Mouse (Mus musculus): ENCODE results near the gene Sprr1a. TPM values are rescaled to one million over a fixed set of nuclear protein-coding genes. Genes with fewer than 3 reads are reported as not detected.
"Not testable (repeated sequence)": the region's sequence is repeated elsewhere in the genome, so short reads cannot be mapped to it uniquely, and the experiment has no call there.

The Sprr1a gene
- polyA plus RNA-seq (2015; fragmentation: Nextera tagmentation; extraction: Ambion mirVana), result 0.24 TPM in 1 of 2 replicates, not detected in the other

DNA sequence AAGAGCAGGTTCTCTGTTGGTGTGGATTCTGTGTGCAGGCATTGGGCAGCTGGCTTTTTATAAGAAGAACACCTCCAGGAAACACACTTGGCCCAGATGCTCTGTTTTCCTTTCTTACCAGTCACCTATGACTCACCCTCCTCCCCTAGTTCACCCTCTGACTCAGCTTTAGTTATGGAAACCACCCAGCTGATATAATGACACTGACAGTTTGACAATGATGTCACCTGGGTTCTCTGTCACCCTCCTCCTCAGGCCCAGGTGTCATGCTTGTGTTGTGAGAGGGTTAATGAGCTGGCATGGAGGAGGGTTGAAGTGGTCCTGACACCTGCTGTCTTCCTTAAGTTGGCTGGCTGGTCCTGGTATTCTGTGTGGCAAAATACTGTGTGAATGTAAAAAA is at the start of gene Sprr1a:
Gene Sprr1a (minus strand): TSS at position 33 of the 400 bp plus-strand sequence.
- H3K4me3 ChIP-seq (ENCODE audit: low read depth, low read length), result no peak within 1 kb of the TSS
- H3K36me3 ChIP-seq (ENCODE audit: control insufficient read depth, insufficient read depth, low read length), result no peaks in the 10 kb centered on the region
- no peak for ATAC-seq
- no peaks in the 10 kb centered on the region for H3K4me1 ChIP-seq (ENCODE audit: control insufficient read depth, insufficient read depth, low read length)
- H3K27ac ChIP-seq (ENCODE audit: low read length), result no peak within 1 kb of the TSS
- H3K27me3 ChIP-seq (ENCODE audit: control insufficient read depth, insufficient read depth, low read depth, low read length), result no peaks in the 10 kb centered on the region
- no peaks in the 10 kb centered on the region for H3K9me3 ChIP-seq (replicated peaks; ENCODE audit: control insufficient read depth, low read length, poor library complexity, severe bottlenecking)
- no peak within 1 kb of the TSS for H3K9ac ChIP-seq (ENCODE audit: low read depth, low read length)
- H3K4me2 ChIP-seq (ENCODE audit: low read length), result no peak within 1 kb of the TSS

DNA sequence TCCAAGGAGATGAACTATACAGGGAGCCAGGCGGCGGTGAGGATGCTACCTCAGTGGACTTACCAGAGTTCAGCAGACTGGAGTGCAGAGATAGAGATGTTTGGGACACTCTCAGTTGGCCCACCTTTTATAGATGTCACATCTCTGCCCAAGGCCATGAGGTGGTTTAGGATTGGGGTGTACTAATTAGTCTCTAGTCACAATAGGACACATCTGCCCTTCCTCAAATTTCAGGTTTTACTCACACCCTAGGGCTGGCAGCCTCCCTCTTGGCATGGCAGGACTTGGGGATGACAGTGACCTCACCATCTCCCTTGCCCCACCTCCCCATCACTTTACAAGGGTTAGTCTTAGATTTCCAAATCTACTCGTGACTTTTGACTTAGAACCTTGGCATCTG is 48.7 kb upstream of the Sprr1a start, which contains the start of gene 2310046K23Rik:
Gene 2310046K23Rik (minus strand): TSS at position 101 of the 400 bp plus-strand sequence.
- Histone ChIP-seq H3K4me3 (ENCODE audit: low read depth, low read length) (no peak within 1 kb of the TSS), H3K9ac (ENCODE audit: low read depth, low read length) (no peak within 1 kb of the TSS), H3K4me1 (ENCODE audit: control insufficient read depth, insufficient read depth, low read length) (no peaks in the 10 kb centered on the region), H3K27me3 (ENCODE audit: control insufficient read depth, insufficient read depth, low read depth, low read length) (no peaks in the 10 kb centered on the region), H3K27ac (ENCODE audit: low read length) (no peak within 1 kb of the TSS), H3K4me2 (ENCODE audit: low read length) (no peak within 1 kb of the TSS), H3K9me3 (replicated peaks; ENCODE audit: control insufficient read depth, low read length, poor library complexity, severe bottlenecking) (no peaks in the 10 kb centered on the region), H3K36me3 (ENCODE audit: control insufficient read depth, insufficient read depth, low read length) (no peaks in the 10 kb centered on the region)
- WGBS, result 95% methylated on average over 3 of the region's 3 CpGs
- no peak for ATAC-seq

DNA sequence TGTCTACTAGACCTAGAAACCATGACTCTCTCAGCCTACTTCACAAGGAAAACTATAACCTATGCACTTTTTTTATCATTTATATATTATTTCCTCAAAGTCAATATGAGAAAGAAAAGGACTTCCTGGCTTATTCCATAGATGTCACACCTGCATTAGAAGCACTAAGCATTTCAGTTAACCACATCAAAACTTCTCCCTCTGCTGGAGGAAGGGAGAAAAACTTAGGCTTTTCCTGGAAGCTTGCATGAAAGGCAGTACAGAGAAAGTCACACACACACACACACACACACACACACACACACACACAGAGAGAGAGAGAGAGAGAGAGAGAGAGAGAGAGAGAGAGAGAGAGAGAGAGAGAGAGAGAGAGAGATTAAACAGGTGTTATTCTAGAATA is 26.6 kb upstream of the Sprr1a start:
- ATAC-seq, result no peak
- Histone ChIP-seq H3K4me3 (ENCODE audit: low read depth, low read length) (no peak overlapping the region), H3K4me2 (ENCODE audit: low read length) (no peak overlapping the region), H3K36me3 (ENCODE audit: control insufficient read depth, insufficient read depth, low read length) (no peaks in the 10 kb centered on the region), H3K27me3 (ENCODE audit: control insufficient read depth, insufficient read depth, low read depth, low read length) (no peaks in the 10 kb centered on the region), H3K9me3 (replicated peaks; ENCODE audit: control insufficient read depth, low read length, poor library complexity, severe bottlenecking) (no peaks in the 10 kb centered on the region), H3K4me1 (ENCODE audit: control insufficient read depth, insufficient read depth, low read length) (no peaks in the 10 kb centered on the region), H3K27ac (ENCODE audit: low read length) (no peak overlapping the region), H3K9ac (ENCODE audit: low read depth, low read length) (no peak overlapping the region)

DNA sequence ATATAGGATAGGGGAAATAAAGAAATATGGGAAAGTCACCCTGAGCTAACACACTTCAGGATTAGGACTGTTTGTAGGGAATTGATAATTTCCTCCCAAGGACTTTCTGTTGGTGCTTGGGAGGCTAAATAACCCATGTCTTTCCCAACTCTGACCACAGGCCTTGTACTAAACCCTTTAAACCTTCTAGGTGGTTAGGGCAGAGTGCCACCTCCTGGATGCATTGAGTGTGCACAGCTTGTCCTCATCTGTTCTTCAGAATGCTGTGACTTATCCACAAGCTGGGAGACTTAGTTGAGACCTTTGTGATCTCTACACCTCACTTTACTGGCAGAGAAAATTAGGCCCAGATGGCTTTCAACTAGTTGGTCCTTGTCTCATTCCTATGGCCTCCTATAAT is 25.1 kb upstream of the Sprr1a start:
- Histone ChIP-seq H3K9ac (ENCODE audit: low read depth, low read length) (no peak overlapping the region), H3K27ac (ENCODE audit: low read length) (no peak overlapping the region), H3K27me3 (ENCODE audit: control insufficient read depth, insufficient read depth, low read depth, low read length) (no peaks in the 10 kb centered on the region), H3K4me3 (ENCODE audit: low read depth, low read length) (no peak overlapping the region), H3K36me3 (ENCODE audit: control insufficient read depth, insufficient read depth, low read length) (no peaks in the 10 kb centered on the region), H3K9me3 (replicated peaks; ENCODE audit: control insufficient read depth, low read length, poor library complexity, severe bottlenecking) (no peaks in the 10 kb centered on the region), H3K4me2 (ENCODE audit: low read length) (no peak overlapping the region), H3K4me1 (ENCODE audit: control insufficient read depth, insufficient read depth, low read length) (no peaks in the 10 kb centered on the region)
- ATAC-seq, result no peak

DNA sequence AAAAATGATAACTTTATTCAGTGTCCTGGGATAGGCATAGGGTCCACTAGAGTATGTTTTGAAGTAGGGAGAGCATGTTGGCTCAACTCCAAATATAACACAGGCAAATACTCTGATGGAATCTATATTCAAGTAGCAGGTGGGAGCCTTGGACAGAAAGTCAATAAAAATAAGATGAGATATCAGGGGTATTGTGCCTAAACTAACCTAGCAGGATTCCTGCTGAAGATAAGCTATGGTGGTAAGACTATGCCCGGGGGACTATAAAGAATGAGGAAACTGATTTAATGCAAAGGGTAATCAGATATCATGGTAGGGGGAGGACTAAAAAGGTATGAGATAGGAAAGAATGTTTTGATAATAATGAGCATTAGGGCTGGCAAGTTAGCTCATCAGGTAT is 22.5 kb upstream of the Sprr1a start:
- Histone ChIP-seq H3K36me3 (ENCODE audit: control insufficient read depth, insufficient read depth, low read length) (no peaks in the 10 kb centered on the region), H3K4me3 (ENCODE audit: low read depth, low read length) (no peak overlapping the region), H3K4me2 (ENCODE audit: low read length) (no peak overlapping the region), H3K9me3 (replicated peaks; ENCODE audit: control insufficient read depth, low read length, poor library complexity, severe bottlenecking) (no peaks in the 10 kb centered on the region), H3K4me1 (ENCODE audit: control insufficient read depth, insufficient read depth, low read length) (no peaks in the 10 kb centered on the region), H3K27me3 (ENCODE audit: control insufficient read depth, insufficient read depth, low read depth, low read length) (no peaks in the 10 kb centered on the region), H3K9ac (ENCODE audit: low read depth, low read length) (no peak overlapping the region), H3K27ac (ENCODE audit: low read length) (no peak overlapping the region)
- ATAC-seq, result no peak
- WGBS, result 85% methylated on average over 1 of the region's 1 CpGs

DNA sequence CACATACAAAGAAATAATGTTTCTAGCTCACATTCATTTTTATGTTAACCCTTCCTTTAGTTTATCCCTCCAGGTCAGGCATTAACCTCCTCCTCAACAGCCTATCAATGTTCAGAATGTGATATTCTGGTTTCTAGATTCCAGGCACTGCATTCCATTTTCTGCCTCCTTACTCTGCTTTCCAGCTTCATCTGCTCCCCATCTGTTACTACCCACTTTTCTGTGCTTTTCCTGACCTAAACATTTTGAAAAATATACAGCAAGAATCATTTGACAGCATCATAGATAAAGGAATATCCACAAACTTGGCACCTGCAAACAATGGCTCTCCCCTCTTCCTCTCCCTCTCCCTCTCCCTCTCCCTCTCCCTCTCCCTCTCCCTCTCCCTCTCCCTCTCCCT is 17.8 kb upstream of the Sprr1a start:
- H3K4me3 ChIP-seq (ENCODE audit: low read depth, low read length), result no peak overlapping the region
- no peak overlapping the region for H3K27ac ChIP-seq (ENCODE audit: low read length)
- no peaks in the 10 kb centered on the region for H3K9me3 ChIP-seq (replicated peaks; ENCODE audit: control insufficient read depth, low read length, poor library complexity, severe bottlenecking)
- H3K9ac ChIP-seq (ENCODE audit: low read depth, low read length), result no peak overlapping the region
- no peaks in the 10 kb centered on the region for H3K4me1 ChIP-seq (ENCODE audit: control insufficient read depth, insufficient read depth, low read length)
- H3K27me3 ChIP-seq (ENCODE audit: control insufficient read depth, insufficient read depth, low read depth, low read length), result no peaks in the 10 kb centered on the region
- H3K4me2 ChIP-seq (ENCODE audit: low read length), result no peak overlapping the region
- no peak for ATAC-seq
- no peaks in the 10 kb centered on the region for H3K36me3 ChIP-seq (ENCODE audit: control insufficient read depth, insufficient read depth, low read length)

DNA sequence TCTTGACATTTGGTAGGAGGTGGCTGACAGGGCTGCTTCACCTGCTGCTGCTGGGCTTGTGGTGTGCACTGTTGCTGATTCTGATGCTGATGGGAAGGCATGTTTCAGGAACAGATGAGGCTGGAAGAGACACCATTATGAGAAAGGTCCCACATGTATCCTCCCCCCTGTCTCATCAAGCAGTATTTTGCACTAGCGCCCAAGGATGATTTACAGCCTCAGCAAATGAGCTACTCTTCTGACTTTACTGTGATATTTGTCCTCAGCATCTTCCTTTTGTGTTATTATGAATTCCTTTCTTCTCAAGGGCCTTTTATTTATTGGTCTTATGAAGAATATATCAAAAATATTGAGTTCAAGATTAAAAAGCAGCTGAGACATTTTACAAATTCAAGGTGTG is 14.7 kb upstream of the Sprr1a start, which contains the start of gene Sprr4:
Gene Sprr4 (minus strand): TSS at position 101 of the 400 bp plus-strand sequence.
- no peak within 1 kb of the TSS for H3K4me2 ChIP-seq (ENCODE audit: low read length)
- no peak within 1 kb of the TSS for H3K9ac ChIP-seq (ENCODE audit: low read depth, low read length)
- H3K9me3 ChIP-seq (replicated peaks; ENCODE audit: control insufficient read depth, low read length, poor library complexity, severe bottlenecking), result no peaks in the 10 kb centered on the region
- no peaks in the 10 kb centered on the region for H3K36me3 ChIP-seq (ENCODE audit: control insufficient read depth, insufficient read depth, low read length)
- 94% methylated on average over 1 of the region's 1 CpGs for WGBS
- H3K27ac ChIP-seq (ENCODE audit: low read length), result no peak within 1 kb of the TSS
- H3K4me1 ChIP-seq (ENCODE audit: control insufficient read depth, insufficient read depth, low read length), result no peaks in the 10 kb centered on the region
- no peak within 1 kb of the TSS for H3K4me3 ChIP-seq (ENCODE audit: low read depth, low read length)
- H3K27me3 ChIP-seq (ENCODE audit: control insufficient read depth, insufficient read depth, low read depth, low read length), result no peaks in the 10 kb centered on the region
- ATAC-seq, result no peak

DNA sequence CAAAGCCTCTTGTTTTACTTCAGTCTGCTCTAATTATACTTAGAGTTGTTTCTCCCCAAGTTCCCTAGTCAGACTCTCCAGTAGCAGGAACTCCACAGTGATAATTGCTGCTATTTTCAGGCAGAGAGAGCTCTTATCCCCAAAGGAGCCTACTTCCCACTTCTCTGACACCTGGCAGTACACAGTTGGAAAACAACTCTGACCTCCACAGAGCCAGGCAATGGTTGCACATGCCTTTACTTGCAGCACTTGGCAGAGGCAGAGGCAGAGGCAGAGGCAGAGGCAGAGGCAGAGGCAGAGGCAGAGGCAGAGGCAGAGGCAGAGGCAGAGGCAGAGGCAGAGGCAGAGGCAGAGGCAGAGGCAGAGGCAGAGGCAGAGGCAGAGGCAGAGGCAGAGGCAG is 4.6 kb upstream of the Sprr1a start:
- not testable (repeated sequence) for H3K9ac ChIP-seq (ENCODE audit: low read depth, low read length); H3K27me3 ChIP-seq (ENCODE audit: control insufficient read depth, insufficient read depth, low read depth, low read length); H3K4me3 ChIP-seq (ENCODE audit: low read depth, low read length); H3K4me2 ChIP-seq (ENCODE audit: low read length); H3K9me3 ChIP-seq (replicated peaks; ENCODE audit: control insufficient read depth, low read length, poor library complexity, severe bottlenecking); H3K36me3 ChIP-seq (ENCODE audit: control insufficient read depth, insufficient read depth, low read length); H3K27ac ChIP-seq (ENCODE audit: low read length); ATAC-seq; H3K4me1 ChIP-seq (ENCODE audit: control insufficient read depth, insufficient read depth, low read length)

DNA sequence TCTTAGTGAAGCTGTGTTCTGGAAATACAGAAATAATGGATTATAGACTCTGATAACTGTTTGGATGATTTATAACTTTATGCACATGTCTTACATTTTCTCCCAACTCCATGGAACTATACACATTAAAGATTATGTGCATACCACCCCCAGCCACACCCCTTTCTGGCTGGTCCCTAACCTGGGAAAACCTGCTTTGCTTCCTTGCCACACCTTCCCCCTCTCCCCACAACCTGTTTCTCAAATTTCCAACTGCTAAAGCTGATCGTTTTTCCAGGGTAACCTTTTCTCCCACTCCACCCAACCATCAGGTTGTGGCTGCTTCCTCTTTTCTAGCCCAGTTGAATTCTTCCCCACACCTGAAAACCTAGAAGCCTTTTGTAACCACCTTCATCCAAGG is 612 bp upstream of the Sprr1a start:
- Histone ChIP-seq H3K36me3 (ENCODE audit: control insufficient read depth, insufficient read depth, low read length) (no peaks in the 10 kb centered on the region), H3K4me3 (ENCODE audit: low read depth, low read length) (no peak overlapping the region), H3K27ac (ENCODE audit: low read length) (no peak overlapping the region), H3K9me3 (replicated peaks; ENCODE audit: control insufficient read depth, low read length, poor library complexity, severe bottlenecking) (no peaks in the 10 kb centered on the region), H3K4me1 (ENCODE audit: control insufficient read depth, insufficient read depth, low read length) (no peaks in the 10 kb centered on the region), H3K9ac (ENCODE audit: low read depth, low read length) (no peak overlapping the region), H3K27me3 (ENCODE audit: control insufficient read depth, insufficient read depth, low read depth, low read length) (no peaks in the 10 kb centered on the region), H3K4me2 (ENCODE audit: low read length) (no peak overlapping the region)
- 52% methylated on average over 1 of the region's 1 CpGs for WGBS
- no peak for ATAC-seq

DNA sequence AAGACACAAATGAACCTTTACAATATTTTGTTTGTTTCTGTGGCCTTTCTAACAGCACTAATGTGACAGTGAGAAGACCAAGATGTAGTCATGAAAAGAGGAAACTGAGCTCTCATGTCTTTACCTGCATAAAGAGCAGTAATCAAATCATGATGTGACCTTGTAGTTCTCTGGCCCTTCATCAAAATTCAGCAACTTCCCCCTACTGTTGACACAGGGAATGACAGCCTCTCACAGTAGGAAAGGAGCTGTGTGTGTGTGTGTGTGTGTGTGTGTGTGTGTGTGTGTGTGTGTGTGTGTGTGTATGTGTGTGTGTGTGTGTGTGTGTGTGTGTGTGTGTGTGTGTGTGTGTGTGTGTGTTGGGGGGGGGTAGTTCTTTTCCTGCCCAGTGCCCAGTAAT is 4.4 kb downstream of the Sprr1a start:
- H3K36me3 ChIP-seq (ENCODE audit: control insufficient read depth, insufficient read depth, low read length); ATAC-seq; H3K4me3 ChIP-seq (ENCODE audit: low read depth, low read length); H3K9me3 ChIP-seq (replicated peaks; ENCODE audit: control insufficient read depth, low read length, poor library complexity, severe bottlenecking); H3K27me3 ChIP-seq (ENCODE audit: control insufficient read depth, insufficient read depth, low read depth, low read length); H3K4me2 ChIP-seq (ENCODE audit: low read length); H3K4me1 ChIP-seq (ENCODE audit: control insufficient read depth, insufficient read depth, low read length); H3K27ac ChIP-seq (ENCODE audit: low read length); H3K9ac ChIP-seq (ENCODE audit: low read depth, low read length): not testable (repeated sequence)

All from midbrain, embryonic 16.5 days (tissue).